Mouse (Mus musculus) gonadal fat pad, adult 2 months (tissue): ENCODE data around the gene 2310003L06Rik. TPM values are rescaled to one million over a fixed set of nuclear protein-coding genes. Genes with fewer than 3 reads are reported as not detected.

Experiments
- DNase-seq: peaks from one replicate; pipeline ENCODE4 v3.0.0-alpha.2; 2012; ENCODE audit warnings: low read depth
- polyA plus RNA-seq: library from polyadenylated mRNA; depleted of rRNA; stranded (reverse); fragments of >200 nt; gene quantifications from 2 replicates; pipeline ENCODE4 v1.2.3, GENCODE M21; 2012; rRNA removed

The 2310003L06Rik gene
- not detected in 2 replicates for polyA plus RNA-seq

DNA sequence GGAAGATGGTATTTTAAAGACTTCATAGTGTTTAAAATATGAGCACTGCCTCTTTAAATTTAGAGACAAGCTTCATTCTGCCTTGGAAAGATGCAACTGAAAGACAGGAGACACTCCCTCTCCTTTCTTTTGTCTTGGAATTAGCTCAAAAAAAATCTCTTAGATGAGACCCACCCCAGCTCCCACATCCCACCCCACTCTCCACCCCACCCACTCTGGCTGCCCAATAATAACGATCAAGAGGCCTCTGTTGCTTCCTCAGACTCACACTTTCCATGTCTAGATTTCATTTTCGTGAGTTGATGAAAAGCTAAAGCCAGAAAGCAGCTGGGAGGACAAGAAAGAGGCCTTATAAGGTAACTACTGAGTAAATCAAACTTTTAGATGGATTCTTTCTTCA is at the start of gene 2310003L06Rik, which contains the start of gene Gm28434:
Gene 2310003L06Rik (plus strand): TSS at position 259 of the 400 bp plus-strand sequence.
Gene Gm28434 (plus strand): TSS at position 317 of the 400 bp plus-strand sequence.
- no peak for DNase-seq

DNA sequence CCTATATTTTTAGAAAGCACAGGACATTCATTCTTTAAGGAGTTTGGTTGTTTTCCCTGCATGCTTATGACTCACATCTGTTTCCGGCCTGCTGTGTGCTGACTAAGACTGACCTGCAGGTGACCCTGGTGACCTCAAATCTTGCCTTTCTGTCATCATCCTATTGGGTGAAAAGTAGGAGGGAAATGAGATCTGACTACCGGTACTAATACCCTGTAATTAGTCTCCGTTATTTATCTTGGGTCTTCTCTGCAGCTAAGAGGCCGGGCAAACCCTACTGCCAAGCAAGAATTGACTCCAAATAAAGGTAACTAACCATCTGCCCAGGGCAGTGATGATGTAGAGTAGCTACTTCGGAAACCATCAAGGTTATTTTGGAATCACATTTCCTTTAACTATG is 43.9 kb upstream of the 2310003L06Rik start, which contains the start of gene Csn3:
Gene Csn3 (plus strand): TSS at position 208 of the 400 bp plus-strand sequence.
- no peak for DNase-seq

DNA sequence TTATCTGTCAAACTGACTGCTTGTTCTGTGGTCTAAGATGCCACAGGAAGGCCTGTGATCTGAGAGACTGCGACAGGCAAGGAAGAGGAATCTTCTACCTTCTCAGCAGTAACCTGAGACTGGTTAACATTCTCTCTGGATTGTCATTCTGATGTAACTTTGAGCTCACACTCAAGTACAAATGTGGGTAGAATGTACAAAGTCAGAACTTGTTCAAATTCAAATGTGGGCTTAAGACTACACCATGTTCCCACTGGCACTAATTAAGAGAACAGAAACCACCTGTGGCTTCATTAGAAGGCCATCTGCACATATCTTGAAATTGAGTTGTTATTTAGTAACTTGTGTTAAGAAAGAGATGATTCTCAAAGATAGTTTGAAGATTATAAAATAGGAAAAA is 37.7 kb upstream of the 2310003L06Rik start:
- DNase-seq: no peak

- no peak for DNase-seq
These were observed 28.5 kb upstream of the 2310003L06Rik start for GRCm38 (mm10) chr5:87940752-87941151.

DNA sequence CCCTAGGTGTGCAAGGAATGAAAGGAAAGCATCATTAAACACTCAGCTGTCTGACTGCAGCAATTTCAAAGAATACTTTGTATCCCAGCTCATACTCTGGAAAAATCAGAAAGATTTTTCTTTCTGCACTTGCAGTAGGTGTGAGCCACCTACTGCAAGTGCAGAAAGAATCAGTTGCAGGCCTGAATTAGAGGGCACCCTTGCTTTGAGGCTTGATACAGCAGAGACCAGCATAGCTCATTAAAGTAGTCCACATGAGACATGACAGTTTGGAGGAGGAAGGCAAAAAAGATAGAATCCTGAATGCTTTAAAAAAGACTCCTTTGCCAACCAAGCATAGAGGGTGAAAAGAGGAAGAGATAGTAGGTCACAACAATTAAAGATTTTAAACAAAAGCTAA is 26.7 kb upstream of the 2310003L06Rik start:
- no peak for DNase-seq

GRCm38 (mm10) chr5:87951836-87952235 is 17.4 kb upstream of the 2310003L06Rik start:
- no peak for DNase-seq

- no peak for DNase-seq
These were observed 9.9 kb downstream of the 2310003L06Rik start, which contains the start of gene Cabs1 for GRCm38 (mm10) chr5:87979139-87979538. TSS of gene Cabs1 (plus strand) at chr5:87979439.

DNA sequence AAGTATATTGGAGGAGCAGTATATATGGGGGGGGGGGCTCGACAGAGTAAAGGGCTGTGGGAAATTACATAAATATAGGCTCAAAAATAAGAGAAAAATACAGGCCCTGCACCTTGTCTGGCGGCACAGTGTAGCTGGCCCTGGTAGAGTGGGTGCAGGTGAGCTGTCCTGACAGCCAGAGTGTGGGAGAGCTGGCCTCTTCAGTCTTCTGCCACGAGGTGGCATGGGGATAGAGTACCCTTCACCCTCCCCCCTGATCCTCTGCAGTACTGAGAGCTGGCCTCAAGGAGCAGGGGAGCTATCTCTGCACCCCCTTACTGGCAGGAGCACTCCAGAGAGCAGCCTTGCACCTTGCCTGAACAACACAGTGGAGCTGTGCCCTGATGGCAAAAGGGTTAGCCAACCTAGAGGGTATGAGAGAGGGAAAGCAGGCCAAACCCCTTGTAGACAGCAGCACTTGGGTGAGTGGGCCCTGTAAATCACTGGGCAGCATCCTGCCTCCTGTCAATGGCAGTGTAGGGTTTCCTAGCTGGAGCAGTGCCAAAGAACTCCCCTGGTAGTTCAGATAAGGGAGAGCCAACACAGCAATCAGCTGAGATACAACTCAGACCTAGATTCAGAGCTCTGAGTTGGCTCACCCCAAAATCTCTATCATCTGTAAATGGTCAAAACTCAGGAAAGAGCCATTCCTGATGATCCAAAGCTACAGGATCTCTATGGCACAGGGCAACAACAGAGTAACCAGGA is 13.4 kb downstream of the 2310003L06Rik start:
- DNase-seq: no peak

DNA sequence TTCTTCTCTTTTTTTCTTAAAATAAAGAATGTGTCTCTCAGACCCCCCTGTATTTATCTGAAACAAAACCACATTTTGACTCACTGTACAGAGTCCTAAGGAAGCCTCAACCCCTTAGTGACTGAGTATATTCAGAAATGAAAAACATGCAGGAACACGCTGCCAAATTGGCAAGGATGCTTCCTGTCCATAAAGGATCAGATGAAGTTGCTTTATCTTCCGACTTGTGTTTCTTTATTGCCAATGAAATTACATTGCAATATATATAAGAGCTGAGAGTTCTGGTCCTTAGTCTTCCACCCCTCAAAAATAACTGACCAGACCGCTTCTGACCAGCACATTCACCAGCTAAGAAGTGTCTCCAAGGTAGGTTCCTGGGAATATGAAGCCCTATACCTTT is 33.0 kb downstream of the 2310003L06Rik start, which contains the start of gene Smr3a:
Gene Smr3a (plus strand): TSS at position 301 of the 400 bp plus-strand sequence.
- no peak for DNase-seq

- DNase-seq: no peak
These were observed 36.0 kb downstream of the 2310003L06Rik start for GRCm38 (mm10) chr5:88005241-88005640.

Other genes with a start within 250 kb of the 2310003L06Rik start
- gene Csn1s2a, start 194.9 kb upstream of the 2310003L06Rik start, polyA plus RNA-seq: not detected in 2 replicates
- gene Csn1s2b, start 161.4 kb upstream of the 2310003L06Rik start, polyA plus RNA-seq: not detected in 2 replicates
- gene Prr27, start 143.8 kb upstream of the 2310003L06Rik start, polyA plus RNA-seq: 7.4 and 10.8 TPM in 2 replicates
- gene Odam, start 84.4 kb upstream of the 2310003L06Rik start, polyA plus RNA-seq: 27.9 and 74.2 TPM in 2 replicates
- not detected in 2 replicates for gene Csn3, start 43.9 kb upstream of the 2310003L06Rik start, polyA plus RNA-seq
- not detected in 2 replicates for gene Gm28434, start 58 bp downstream of the 2310003L06Rik start, polyA plus RNA-seq
- gene Cabs1, start 10.0 kb downstream of the 2310003L06Rik start, polyA plus RNA-seq: 0.72 and 1.2 TPM in 2 replicates
- not detected in 2 replicates for gene Smr3a, start 33.1 kb downstream of the 2310003L06Rik start, polyA plus RNA-seq
- not detected in 2 replicates for gene Smr2, start 117.1 kb downstream of the 2310003L06Rik start, polyA plus RNA-seq
- gene Gm11116, start 142.1 kb downstream of the 2310003L06Rik start, polyA plus RNA-seq: not detected in 2 replicates
- not detected in 2 replicates for gene Gm11115, start 184.6 kb downstream of the 2310003L06Rik start, polyA plus RNA-seq